Mouse (Mus musculus) limb, embryonic 11.5 days (tissue): ENCODE results near the gene Lhx6. TPM values are rescaled to one million over a fixed set of nuclear protein-coding genes. Genes with fewer than 3 reads are reported as not detected.

ENCODE experiments used
- ATAC-seq: fragments of 200-750 bp; cut with Nextera tagmentation; 2 replicates; pipeline ENCODE4 v1.8.0; 2017; ENCODE audit warnings: low read depth; ENCODE audit not compliant: insufficient number of reproducible peaks, low FRiP score, low TSS enrichment
- DNase-seq: peaks from one replicate; pipeline ENCODE4 v3.0.0-alpha.2; 2015; ENCODE audit warnings: low spot score
- H3K27ac ChIP-seq: fragments of 300-500 bp; sonication (generic); replicated peaks from 2 replicates; pipeline ENCODE4 v1.5.1; 2014; ENCODE audit warnings: low read depth, mild to moderate bottlenecking, low read length
- H3K27me3 ChIP-seq: fragments of 300-500 bp; sonication (generic); 2 replicates; pipeline ENCODE4 v1.6.1; 2014; ENCODE audit warnings: mild to moderate bottlenecking, low read length, mixed read lengths; ENCODE audit not compliant: control insufficient read depth, insufficient read depth
- H3K36me3 ChIP-seq: fragments of 300-500 bp; sonication (generic); 2 replicates; pipeline ENCODE4 v1.6.1; 2014; ENCODE audit warnings: mild to moderate bottlenecking, low read length, moderate library complexity, mixed read lengths; ENCODE audit not compliant: control insufficient read depth, insufficient read depth
- H3K4me1 ChIP-seq: fragments of 300-500 bp; sonication (generic); 2 replicates; pipeline ENCODE4 v1.6.1; 2014; ENCODE audit warnings: low read length, mixed read lengths; ENCODE audit not compliant: control insufficient read depth, insufficient read depth
- H3K4me2 ChIP-seq: fragments of 300-500 bp; sonication (generic); 2 replicates; pipeline ENCODE4 v1.6.1; 2014; ENCODE audit warnings: low read depth, mild to moderate bottlenecking, moderate library complexity; ENCODE audit not compliant: severe bottlenecking
- H3K4me3 ChIP-seq: fragments of 300-500 bp; sonication (generic); 2 replicates; pipeline ENCODE4 v1.5.1; 2014; ENCODE audit warnings: low read depth, low read length
- H3K9ac ChIP-seq: fragments of 300-500 bp; sonication (generic); 2 replicates; pipeline ENCODE4 v1.6.1; 2014; ENCODE audit warnings: mild to moderate bottlenecking, low read length
- H3K9me3 ChIP-seq: fragments of 300-500 bp; sonication (generic); 2 replicates; pipeline ENCODE4 v1.6.1; 2016; ENCODE audit warnings: low read length; ENCODE audit not compliant: control insufficient read depth
- WGBS: fragments of 180-500 bp; shearing (Covaris S2); extraction: QIAGEN DNeasy Blood & Tissue Kit; methylation state at CpG from one replicate; pipeline ENCODE4 v1.1.7; 2014; 5-methylcytosine and 5-hydroxymethylcytosine counted together
- polyA plus RNA-seq: library from polyadenylated mRNA; unstranded; fragments of >200 nt; fragmentation: Nextera tagmentation; extraction: Ambion mirVana; gene quantifications from 2 replicates; pipeline ENCODE4 v1.2.1, GENCODE M21; 2014

The Lhx6 gene
- polyA plus RNA-seq, 1 experiment from 2014 or later = 0.83 TPM

GRCm38 (mm10) chr2:36099739-36100138 is 5.5 kb downstream of the Lhx6 start:
- 11% methylated on average over 6 of the region's 6 CpGs for WGBS
- peaks cover 91% of the 10 kb centered on the region for H3K27me3 ChIP-seq
- no peaks in the 10 kb centered on the region for H3K9me3 ChIP-seq
- no peak for DNase-seq
- H3K4me3 ChIP-seq = no peak overlapping the region
- no peaks in the 10 kb centered on the region for H3K36me3 ChIP-seq
- no peak overlapping the region for H3K4me2 ChIP-seq
- no peak overlapping the region for H3K27ac ChIP-seq
- H3K9ac ChIP-seq = no peak overlapping the region
- H3K4me1 ChIP-seq = peaks cover 19% of the 10 kb centered on the region
- ATAC-seq = no peak

- H3K4me3 ChIP-seq = no peak overlapping the region
- H3K36me3 ChIP-seq = no peaks in the 10 kb centered on the region
- H3K9me3 ChIP-seq = no peaks in the 10 kb centered on the region
- no peak overlapping the region for H3K9ac ChIP-seq
- DNase-seq (no peak), ATAC-seq (no peak)
- peaks cover 8% of the 10 kb centered on the region for H3K4me1 ChIP-seq
- H3K27ac ChIP-seq = no peak overlapping the region
- WGBS = 3% methylated on average over 5 of the region's 5 CpGs
- peaks cover 94% of the 10 kb centered on the region for H3K27me3 ChIP-seq
- no peak overlapping the region for H3K4me2 ChIP-seq
Observed at GRCm38 (mm10) chr2:36098021-36098420, 7.2 kb downstream of the Lhx6 start.

- H3K27me3 ChIP-seq = peaks cover 94% of the 10 kb centered on the region
- peaks cover under 1% of the 10 kb centered on the region; the same call in 1 of the 2 replicates for H3K4me1 ChIP-seq
- no peaks in the 10 kb centered on the region for H3K9me3 ChIP-seq
- no peak overlapping the region for H3K4me3 ChIP-seq
- H3K4me2 ChIP-seq = no peak overlapping the region
- H3K36me3 ChIP-seq = no peaks in the 10 kb centered on the region
- H3K27ac ChIP-seq = no peak overlapping the region
- ATAC-seq (no peak), DNase-seq (peak; percentile 61)
- WGBS = 2% methylated on average over 18 of the region's 18 CpGs
- no peak overlapping the region for H3K9ac ChIP-seq
Observed at GRCm38 (mm10) chr2:36097129-36097815, 7.9 kb downstream of the Lhx6 start.

- H3K36me3 ChIP-seq = no peaks in the 10 kb centered on the region
- H3K9me3 ChIP-seq = no peaks in the 10 kb centered on the region
- H3K4me3 ChIP-seq = no peak overlapping the region
- H3K9ac ChIP-seq = no peak overlapping the region
- peaks cover 98% of the 10 kb centered on the region for H3K27me3 ChIP-seq
- no peak overlapping the region for H3K4me2 ChIP-seq
- DNase-seq (peak; percentile 52), ATAC-seq (no peak)
- WGBS = 1% methylated on average over 31 of the region's 31 CpGs
- H3K27ac ChIP-seq = no peak overlapping the region
- H3K4me1 ChIP-seq = peaks cover 2% of the 10 kb centered on the region; the same call in 1 of the 2 replicates
Observed at GRCm38 (mm10) chr2:36093914-36094475, 11.2 kb downstream of the Lhx6 start.

GRCm38 (mm10) chr2:36093301-36093700 is 11.9 kb downstream of the Lhx6 start:
- no peak for ATAC-seq
- DNase-seq = no peak
- Histone ChIP-seq H3K36me3 (no peaks in the 10 kb centered on the region), H3K9ac (no peak overlapping the region), H3K4me2 (no peak overlapping the region), H3K27me3 (peaks cover 97% of the 10 kb centered on the region), H3K4me1 (peaks cover 2% of the 10 kb centered on the region; the same call in 1 of the 2 replicates), H3K27ac (no peak overlapping the region), H3K9me3 (no peaks in the 10 kb centered on the region), H3K4me3 (no peak overlapping the region)
- WGBS = 15% methylated on average over 7 of the region's 7 CpGs

- DNase-seq (peak; percentile 43), ATAC-seq (no peak)
- Histone ChIP-seq H3K36me3 (no peaks in the 10 kb centered on the region), H3K4me3 (no peak overlapping the region), H3K27ac (no peak overlapping the region), H3K4me2 (no peak overlapping the region), H3K4me1 (peaks cover 2% of the 10 kb centered on the region; the same call in 1 of the 2 replicates), H3K9me3 (no peaks in the 10 kb centered on the region), H3K27me3 (peaks cover 93% of the 10 kb centered on the region), H3K9ac (no peak overlapping the region)
- WGBS = 4% methylated on average over 4 of the region's 4 CpGs
Observed at GRCm38 (mm10) chr2:36092748-36093147, 12.5 kb downstream of the Lhx6 start.

GRCm38 (mm10) chr2:36090853-36091741 is 14.1 kb downstream of the Lhx6 start:
- ATAC-seq (peak; percentile 92), DNase-seq (peak; percentile 91)
- peak overlapping the region; percentile 43 for H3K4me3 ChIP-seq
- peak overlapping the region; percentile 69 for H3K4me2 ChIP-seq
- peaks cover 86% of the 10 kb centered on the region for H3K27me3 ChIP-seq
- H3K36me3 ChIP-seq = no peaks in the 10 kb centered on the region
- H3K4me1 ChIP-seq = peaks cover 2% of the 10 kb centered on the region; the same call in 1 of the 2 replicates
- H3K9ac ChIP-seq = no peak overlapping the region
- under 1% methylated on average over 70 of the region's 70 CpGs for WGBS
- no peak overlapping the region for H3K27ac ChIP-seq
- H3K9me3 ChIP-seq = no peaks in the 10 kb centered on the region

GRCm38 (mm10) chr2:36089190-36089589 is 16.0 kb downstream of the Lhx6 start:
- ATAC-seq (no peak), DNase-seq (no peak)
- peaks cover 2% of the 10 kb centered on the region; the same call in 1 of the 2 replicates for H3K4me1 ChIP-seq
- no peaks in the 10 kb centered on the region for H3K9me3 ChIP-seq
- WGBS = 63% methylated on average over 3 of the region's 3 CpGs
- H3K4me2 ChIP-seq = no peak overlapping the region
- H3K9ac ChIP-seq = no peak overlapping the region
- H3K27me3 ChIP-seq = peaks cover 69% of the 10 kb centered on the region
- no peak overlapping the region for H3K4me3 ChIP-seq
- no peaks in the 10 kb centered on the region for H3K36me3 ChIP-seq
- no peak overlapping the region for H3K27ac ChIP-seq
